Mouse (Mus musculus): ENCODE results near the gene Sly.
"Not testable (repeated sequence)": the region's sequence is repeated elsewhere in the genome, so short reads cannot be mapped to it uniquely, and the experiment has no call there.

Gene Sly

GRCm38 (mm10) chrY:57186888-57187287 is at the start of gene Sly:
TSS of gene Sly (plus strand) at chrY:57187188.
- DNase-seq (ENCODE audit: low spot score): not testable (repeated sequence)
